Mouse (Mus musculus) limb, embryonic 15.5 days (tissue): ENCODE measurements around the gene Chrna10. TPM values are rescaled to one million over a fixed set of nuclear protein-coding genes. Genes with fewer than 3 reads are reported as not detected.
A peak's percentile ranks its signal among the peaks of the same experiment; 100 is the strongest.

Source experiments
- ATAC-seq: fragments of 200-750 bp; cut with Nextera tagmentation; 2 replicates; pipeline ENCODE4 v1.8.0; 2017; ENCODE audit warnings: low read depth, moderate TSS enrichment; ENCODE audit not compliant: insufficient number of reproducible peaks, low FRiP score, low TSS enrichment
- H3K27ac ChIP-seq: fragments of 300-500 bp; sonication (generic); 2 replicates; pipeline ENCODE4 v1.5.1; 2015; ENCODE audit warnings: moderate library complexity, mild to moderate bottlenecking, inconsistent platforms
- H3K27me3 ChIP-seq: fragments of 300-500 bp; sonication (generic); 2 replicates; pipeline ENCODE4 v1.6.1; 2015; ENCODE audit warnings: inconsistent platforms
- H3K36me3 ChIP-seq: fragments of 300-500 bp; sonication (generic); 2 replicates; pipeline ENCODE4 v1.6.1; 2015; ENCODE audit warnings: inconsistent platforms
- H3K4me1 ChIP-seq: fragments of 300-500 bp; sonication (generic); 2 replicates; pipeline ENCODE4 v1.6.1; 2015; ENCODE audit warnings: inconsistent platforms
- H3K4me2 ChIP-seq: fragments of 300-500 bp; sonication (generic); 2 replicates; pipeline ENCODE4 v1.6.1; 2015; ENCODE audit warnings: mild to moderate bottlenecking, inconsistent platforms
- H3K4me3 ChIP-seq: fragments of 300-500 bp; sonication (generic); 2 replicates; pipeline ENCODE4 v1.5.1; 2015; ENCODE audit warnings: mild to moderate bottlenecking, inconsistent platforms
- H3K9ac ChIP-seq: fragments of 300-500 bp; sonication (generic); 2 replicates; pipeline ENCODE4 v1.6.1; 2015; ENCODE audit warnings: inconsistent platforms
- H3K9me3 ChIP-seq: fragments of 300-500 bp; sonication (generic); 2 replicates; pipeline ENCODE4 v1.6.1; 2016; ENCODE audit warnings: inconsistent platforms
- WGBS: fragments of 180-500 bp; shearing (Covaris S2); methylation state at CpG from one replicate; pipeline ENCODE4 v1.1.7; 2015; 5-methylcytosine and 5-hydroxymethylcytosine counted together
- polyA plus RNA-seq: library from polyadenylated mRNA; unstranded; fragments of >200 nt; fragmentation: Nextera tagmentation; extraction: Ambion mirVana; gene quantifications from 2 replicates; pipeline ENCODE4 v1.2.1, GENCODE M21; 2015

The Chrna10 gene
- polyA plus RNA-seq, 1 experiment from 2014 or later = not detected

DNA sequence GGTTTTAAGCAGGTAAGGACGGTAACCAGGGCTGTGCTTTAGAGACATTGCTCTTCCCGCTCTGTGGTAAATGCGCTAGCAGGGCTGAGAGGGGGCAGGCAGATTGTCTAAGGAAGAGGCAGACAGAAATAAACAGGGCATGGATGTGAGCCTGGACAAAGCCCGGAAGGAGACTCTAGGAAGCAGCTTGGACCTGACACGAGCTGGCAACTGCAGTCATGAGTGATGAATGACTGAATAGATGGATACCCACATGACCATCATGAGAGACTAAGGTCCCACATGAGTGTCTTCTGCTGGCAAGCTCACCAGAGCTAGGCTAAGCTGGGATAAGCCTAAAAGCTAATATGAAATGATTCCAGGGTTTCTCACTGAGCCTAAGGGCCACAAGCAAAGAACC lies 12.5 kb downstream of the Chrna10 start:
- Histone ChIP-seq H3K4me2 (no peak overlapping the region), H3K4me1 (peaks cover 25% of the 10 kb centered on the region), H3K27ac (no peak overlapping the region), H3K27me3 (no peaks in the 10 kb centered on the region), H3K36me3 (no peaks in the 10 kb centered on the region), H3K9me3 (no peaks in the 10 kb centered on the region), H3K9ac (no peak overlapping the region), H3K4me3 (no peak overlapping the region)
- 70% methylated on average over 5 of the region's 5 CpGs for WGBS
- ATAC-seq = no peak

DNA sequence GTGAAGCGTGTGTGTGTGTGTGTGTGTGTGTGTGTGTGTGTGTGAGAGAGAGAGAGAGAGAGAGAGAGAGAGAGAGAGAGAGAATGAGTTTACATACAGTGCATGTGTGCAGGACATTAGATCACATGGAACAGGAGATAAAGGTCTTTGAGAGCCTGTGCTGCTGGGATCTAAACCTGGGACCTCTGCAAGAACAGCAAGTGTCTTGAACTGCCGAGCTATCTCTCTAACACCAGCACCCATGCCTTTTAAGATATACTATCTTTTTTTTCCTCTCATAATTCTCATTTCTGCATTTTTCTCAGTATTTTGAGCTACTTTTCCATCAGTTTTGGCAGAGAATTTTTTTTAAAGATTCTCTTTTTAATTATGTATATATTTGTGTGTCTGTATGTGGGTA lies 13.1 kb downstream of the Chrna10 start:
- WGBS = 72% methylated on average over 2 of the region's 2 CpGs
- H3K36me3 ChIP-seq = no peaks in the 10 kb centered on the region
- ATAC-seq = no peak
- H3K4me1 ChIP-seq = peaks cover 25% of the 10 kb centered on the region
- H3K9me3 ChIP-seq = no peaks in the 10 kb centered on the region
- H3K27me3 ChIP-seq = no peaks in the 10 kb centered on the region
- H3K4me3 ChIP-seq = no peak overlapping the region
- no peak overlapping the region for H3K4me2 ChIP-seq
- no peak overlapping the region for H3K27ac ChIP-seq
- no peak overlapping the region for H3K9ac ChIP-seq

DNA sequence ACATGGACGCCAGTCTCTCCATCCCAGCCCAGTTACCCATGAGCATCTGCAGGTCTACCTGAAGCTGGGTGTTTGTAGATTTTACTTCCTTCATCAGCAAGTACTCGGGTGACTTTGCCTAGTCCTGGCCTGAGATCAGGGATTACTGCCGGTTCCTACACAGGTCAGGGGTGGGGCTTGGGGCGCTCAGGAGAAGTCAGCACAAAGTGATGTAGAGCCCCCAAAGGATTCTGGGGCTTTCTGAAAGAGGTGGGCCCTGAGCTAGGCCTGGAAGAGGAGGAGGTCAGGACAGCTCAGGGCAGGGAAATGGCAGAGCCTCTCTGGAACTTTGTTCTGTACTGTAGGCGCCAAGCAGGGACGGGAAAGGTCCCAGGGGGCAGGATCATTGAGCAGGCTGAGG lies 13.9 kb downstream of the Chrna10 start:
- no peak overlapping the region for H3K27ac ChIP-seq
- H3K36me3 ChIP-seq = no peaks in the 10 kb centered on the region
- H3K4me2 ChIP-seq = no peak overlapping the region
- H3K4me1 ChIP-seq = peaks cover 22% of the 10 kb centered on the region
- WGBS = 44% methylated on average over 6 of the region's 6 CpGs
- no peaks in the 10 kb centered on the region for H3K9me3 ChIP-seq
- ATAC-seq = no peak
- H3K9ac ChIP-seq = no peak overlapping the region
- no peaks in the 10 kb centered on the region for H3K27me3 ChIP-seq
- H3K4me3 ChIP-seq = no peak overlapping the region

DNA sequence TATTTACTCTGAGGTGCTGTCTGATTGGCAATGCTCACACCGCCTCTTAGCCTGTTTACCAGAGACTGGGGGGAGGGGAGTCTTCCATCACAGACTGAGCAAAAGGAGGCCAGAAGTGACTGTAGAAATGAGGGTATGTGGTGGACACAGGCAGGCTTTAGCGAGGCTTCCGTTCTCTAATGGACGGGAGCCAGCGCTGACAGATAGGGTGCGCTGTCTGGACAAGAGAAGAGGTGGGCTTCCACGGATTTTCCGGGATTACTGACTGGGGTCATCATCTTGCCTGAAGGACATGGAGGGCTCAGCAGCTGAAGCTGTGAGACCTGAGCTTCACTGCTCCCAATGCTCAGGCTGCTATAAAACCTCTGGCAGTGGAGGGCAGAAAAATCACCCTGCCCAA lies 14.4 kb downstream of the Chrna10 start:
- Histone ChIP-seq H3K4me3 (no peak overlapping the region), H3K36me3 (no peaks in the 10 kb centered on the region), H3K4me1 (peaks cover 20% of the 10 kb centered on the region), H3K9me3 (no peaks in the 10 kb centered on the region), H3K9ac (no peak overlapping the region), H3K27ac (no peak overlapping the region), H3K27me3 (no peaks in the 10 kb centered on the region), H3K4me2 (no peak overlapping the region)
- no peak for ATAC-seq
- 46% methylated on average over 8 of the region's 8 CpGs for WGBS

DNA sequence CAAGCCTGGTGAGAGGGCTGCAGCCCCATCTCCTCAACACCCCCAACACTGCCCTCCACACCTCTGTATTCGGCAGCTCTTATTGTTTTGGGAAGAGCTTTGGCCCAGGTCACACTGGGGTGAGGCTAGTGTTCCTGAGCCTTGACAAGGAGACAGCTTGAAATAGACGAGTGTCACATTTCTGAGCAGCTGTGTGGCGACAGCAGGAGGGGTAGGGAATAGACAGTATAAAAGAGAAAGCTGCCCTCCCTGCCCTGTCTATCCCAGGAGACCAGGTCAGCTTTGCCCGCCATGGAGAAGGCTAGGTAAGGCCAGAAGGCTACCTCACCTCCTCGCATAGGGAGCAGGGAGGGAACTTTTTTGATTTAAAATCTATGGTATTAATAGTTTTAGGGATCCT lies 15.1 kb downstream of the Chrna10 start, which contains the start of gene Art1:
Art1 (plus strand) TSS at position 257 of the 400 bp plus-strand sequence.
- Histone ChIP-seq H3K4me1 (peaks cover 12% of the 10 kb centered on the region), H3K27ac (no peak within 1 kb of the TSS), H3K36me3 (no peaks in the 10 kb centered on the region), H3K4me3 (no peak within 1 kb of the TSS; the same call in 1 of the 2 replicates), H3K27me3 (no peaks in the 10 kb centered on the region), H3K9me3 (no peaks in the 10 kb centered on the region), H3K4me2 (0 out of 2 replicates have a peak within 1 kb of the TSS, but pooled peaks have one; percentile 48), H3K9ac (no peak within 1 kb of the TSS)
- ATAC-seq = no peak
- 55% methylated on average over 5 of the region's 5 CpGs for WGBS

DNA sequence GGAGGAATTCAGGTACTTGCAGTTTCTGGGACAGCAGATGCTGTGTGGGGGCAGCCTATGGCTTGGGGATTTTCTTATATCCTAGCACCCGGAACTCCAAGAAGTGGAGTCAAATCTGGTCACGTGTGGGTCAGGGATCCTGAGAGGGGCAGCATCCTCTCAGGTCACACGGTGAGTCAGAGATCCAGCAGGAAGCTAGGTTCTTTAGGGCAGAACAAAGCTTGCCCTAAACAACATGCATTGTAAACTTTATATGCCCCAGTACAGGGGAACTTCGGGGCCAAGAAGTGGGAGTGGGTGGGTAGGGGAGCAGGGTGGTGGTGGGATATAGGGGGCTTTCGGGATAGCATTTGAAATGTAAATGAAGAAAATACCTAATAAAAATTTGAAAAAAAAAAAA lies 15.8 kb downstream of the Chrna10 start:
- H3K27ac ChIP-seq = no peak overlapping the region

DNA sequence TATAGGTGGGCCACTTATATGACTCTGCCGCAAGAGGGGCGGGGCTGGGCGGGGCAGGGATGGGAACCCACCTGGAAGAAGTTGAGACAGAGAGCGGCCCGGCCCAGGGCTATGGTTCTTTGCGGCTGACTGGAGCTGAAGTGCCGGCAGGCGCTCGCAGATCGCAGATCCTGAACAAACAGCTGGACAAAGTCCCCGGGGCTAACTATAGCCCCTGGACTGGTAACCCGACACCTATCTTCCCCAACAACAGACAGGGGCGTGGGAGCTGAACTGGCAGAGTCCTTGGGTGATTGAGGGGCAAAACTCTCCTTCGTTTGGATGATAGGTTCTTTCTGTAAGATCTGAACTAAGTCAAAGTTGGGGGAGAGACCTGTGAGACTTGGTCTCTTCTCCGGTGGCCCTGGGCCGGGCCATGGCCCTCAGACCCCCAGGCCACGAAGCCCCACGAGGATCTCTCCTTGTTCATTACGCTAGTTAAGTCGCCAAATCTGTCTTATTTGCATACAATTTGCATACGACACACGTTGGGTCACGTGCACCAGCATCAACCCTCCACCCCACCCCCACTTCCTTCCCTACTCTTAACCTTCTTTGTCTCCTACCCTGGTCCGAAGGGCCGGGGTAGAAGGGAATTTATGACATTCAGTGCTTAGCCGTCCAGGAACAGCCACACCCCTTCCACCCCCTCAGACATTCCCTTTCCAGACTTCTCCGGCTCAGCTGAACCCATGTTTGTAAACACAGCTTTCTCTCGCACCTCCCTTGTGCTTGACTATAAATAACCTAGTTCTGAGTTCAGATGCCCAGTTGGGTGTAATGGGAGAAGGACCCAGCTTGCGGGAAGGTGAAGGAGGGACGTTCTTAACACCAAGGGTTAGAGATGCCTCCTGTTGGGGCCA lies 16.6 kb downstream of the Chrna10 start:
- no peak overlapping the region for H3K9ac ChIP-seq
- peak overlapping the region; percentile 48 for H3K4me2 ChIP-seq
- 4% methylated on average over 30 of the region's 30 CpGs for WGBS
- no peaks in the 10 kb centered on the region for H3K27me3 ChIP-seq
- H3K9me3 ChIP-seq = no peaks in the 10 kb centered on the region
- H3K36me3 ChIP-seq = no peaks in the 10 kb centered on the region
- peak overlapping the region; percentile 25 for H3K4me3 ChIP-seq
- ATAC-seq = 0 out of 2 replicates have a peak, but pooled peaks have one; percentile 35
- H3K27ac ChIP-seq = no peak overlapping the region
- H3K4me1 ChIP-seq = peaks cover 12% of the 10 kb centered on the region

More for the DNA sequence above, 15.8 kb downstream of the Chrna10 start:
- H3K4me3 ChIP-seq = no peak overlapping the region
- H3K27me3 ChIP-seq = no peaks in the 10 kb centered on the region
- no peaks in the 10 kb centered on the region for H3K36me3 ChIP-seq
- H3K4me1 ChIP-seq = peaks cover 12% of the 10 kb centered on the region
- no peak for ATAC-seq
- no peak overlapping the region for H3K4me2 ChIP-seq
- 58% methylated on average over 5 of the region's 5 CpGs for WGBS
- H3K9ac ChIP-seq = no peak overlapping the region
- no peaks in the 10 kb centered on the region for H3K9me3 ChIP-seq

DNA sequence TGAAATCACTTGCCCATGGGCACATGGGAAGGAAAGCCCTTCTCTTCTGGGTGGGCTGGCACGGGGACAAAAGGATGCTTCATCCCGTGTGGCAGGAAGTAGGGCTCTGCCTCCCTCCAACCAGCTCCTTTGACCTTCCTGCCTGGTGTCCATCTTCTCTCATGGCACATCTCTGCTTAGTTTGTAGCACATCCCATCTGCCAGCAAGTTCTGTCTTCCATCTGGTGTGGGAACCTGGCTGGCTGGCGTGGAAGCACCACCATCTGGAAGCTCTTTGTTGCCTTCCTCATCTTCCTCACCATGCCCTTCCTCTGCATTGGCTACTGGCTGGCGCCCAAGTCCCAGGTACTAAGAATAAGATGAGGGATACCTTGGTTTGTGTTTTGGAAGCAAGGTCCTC lies 29.3 kb downstream of the Chrna10 start:
- H3K27ac ChIP-seq = no peak overlapping the region
- H3K36me3 ChIP-seq = peaks cover 47% of the 10 kb centered on the region
- no peaks in the 10 kb centered on the region for H3K27me3 ChIP-seq
- H3K9ac ChIP-seq = no peak overlapping the region
- no peak for ATAC-seq
- no peaks in the 10 kb centered on the region for H3K4me1 ChIP-seq
- no peak overlapping the region for H3K4me3 ChIP-seq
- H3K9me3 ChIP-seq = no peaks in the 10 kb centered on the region
- 83% methylated on average over 4 of the region's 4 CpGs for WGBS
- H3K4me2 ChIP-seq = no peak overlapping the region

DNA sequence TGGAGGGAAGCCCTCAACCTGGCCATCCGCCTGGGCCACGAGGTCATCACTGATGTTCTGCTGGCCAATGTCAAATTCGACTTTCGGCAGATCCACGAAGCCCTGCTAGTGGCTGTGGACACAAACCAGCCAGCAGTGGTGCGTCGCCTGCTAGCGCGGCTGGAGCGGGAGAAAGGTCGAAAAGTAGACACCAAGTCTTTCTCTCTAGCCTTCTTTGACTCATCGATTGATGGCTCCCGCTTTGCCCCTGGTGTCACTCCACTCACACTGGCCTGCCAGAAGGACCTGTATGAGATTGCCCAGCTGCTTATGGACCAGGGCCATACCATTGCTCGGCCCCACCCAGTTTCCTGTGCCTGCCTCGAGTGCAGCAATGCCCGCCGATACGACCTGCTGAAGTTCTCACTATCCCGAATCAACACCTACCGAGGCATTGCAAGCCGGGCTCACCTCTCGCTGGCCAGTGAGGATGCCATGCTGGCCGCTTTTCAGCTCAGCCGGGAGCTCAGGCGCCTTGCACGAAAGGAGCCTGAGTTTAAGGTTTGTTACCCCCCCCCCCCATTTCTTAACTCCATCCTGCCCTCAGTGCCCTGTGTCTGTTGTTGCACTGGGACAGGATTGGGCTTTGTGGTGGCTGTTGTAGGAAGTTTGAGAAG lies 32.5 kb downstream of the Chrna10 start:
- H3K4me1 ChIP-seq = no peaks in the 10 kb centered on the region
- H3K4me2 ChIP-seq = no peak overlapping the region
- H3K4me3 ChIP-seq = no peak overlapping the region
- ATAC-seq = no peak
- no peak overlapping the region for H3K27ac ChIP-seq
- no peak overlapping the region for H3K9ac ChIP-seq
- H3K9me3 ChIP-seq = no peaks in the 10 kb centered on the region
- peaks cover 75% of the 10 kb centered on the region for H3K36me3 ChIP-seq
- 83% methylated on average over 26 of the region's 26 CpGs for WGBS
- H3K27me3 ChIP-seq = no peaks in the 10 kb centered on the region

DNA sequence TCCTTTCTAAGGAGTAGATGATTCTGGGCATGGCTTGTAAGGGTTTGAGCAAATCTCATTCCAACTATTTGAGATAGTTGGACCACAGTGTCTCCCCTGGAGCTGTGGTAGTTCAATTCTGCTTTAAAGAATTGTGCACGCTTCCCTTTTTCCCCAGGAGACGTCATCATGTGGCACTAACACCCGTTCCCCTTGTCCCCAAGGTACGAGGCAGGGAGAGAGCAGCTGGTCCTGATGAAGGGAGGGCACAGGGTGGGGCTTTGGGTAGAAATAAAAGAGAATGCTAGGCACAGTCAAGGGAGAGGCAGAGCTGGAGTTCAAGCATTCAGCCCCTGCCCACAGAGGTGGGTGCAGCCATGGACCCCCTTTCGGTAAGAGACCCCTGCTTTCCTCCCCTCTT lies 33.8 kb downstream of the Chrna10 start, which contains the start of gene Trpc2:
Trpc2 (plus strand) TSS at position 301 of the 400 bp plus-strand sequence.
- Histone ChIP-seq H3K4me2 (no peak within 1 kb of the TSS), H3K9ac (no peak within 1 kb of the TSS), H3K27me3 (no peaks in the 10 kb centered on the region), H3K36me3 (peaks cover 82% of the 10 kb centered on the region), H3K9me3 (no peaks in the 10 kb centered on the region), H3K4me1 (no peaks in the 10 kb centered on the region), H3K4me3 (no peak within 1 kb of the TSS), H3K27ac (no peak within 1 kb of the TSS)
- no peak for ATAC-seq
- 65% methylated on average over 5 of the region's 5 CpGs for WGBS

DNA sequence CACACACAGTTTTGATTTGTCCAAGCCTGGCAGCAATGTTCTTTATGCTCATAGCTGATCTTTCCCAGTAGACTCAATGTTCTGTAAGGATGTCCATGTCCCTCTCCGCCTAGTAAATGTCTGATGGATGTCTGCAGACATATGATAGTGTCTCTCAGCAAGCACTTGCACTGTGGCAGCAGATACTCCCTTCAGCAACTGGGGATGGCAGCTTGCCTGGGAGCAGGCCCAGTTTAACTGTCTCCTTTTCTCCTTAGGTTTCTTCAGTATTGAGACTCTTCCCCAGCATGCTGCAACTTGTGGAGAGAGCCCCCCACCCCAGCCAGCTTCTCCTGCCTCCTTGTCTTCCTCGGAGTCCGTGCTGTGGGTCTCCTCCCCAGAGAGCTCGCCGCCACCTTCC lies 34.8 kb downstream of the Chrna10 start:
- Histone ChIP-seq H3K4me2 (no peak overlapping the region), H3K4me1 (no peaks in the 10 kb centered on the region), H3K36me3 (peaks cover 89% of the 10 kb centered on the region), H3K4me3 (no peak overlapping the region), H3K9ac (no peak overlapping the region), H3K9me3 (no peaks in the 10 kb centered on the region), H3K27me3 (no peaks in the 10 kb centered on the region), H3K27ac (no peak overlapping the region)
- ATAC-seq = no peak
- WGBS = 94% methylated on average over 5 of the region's 5 CpGs

DNA sequence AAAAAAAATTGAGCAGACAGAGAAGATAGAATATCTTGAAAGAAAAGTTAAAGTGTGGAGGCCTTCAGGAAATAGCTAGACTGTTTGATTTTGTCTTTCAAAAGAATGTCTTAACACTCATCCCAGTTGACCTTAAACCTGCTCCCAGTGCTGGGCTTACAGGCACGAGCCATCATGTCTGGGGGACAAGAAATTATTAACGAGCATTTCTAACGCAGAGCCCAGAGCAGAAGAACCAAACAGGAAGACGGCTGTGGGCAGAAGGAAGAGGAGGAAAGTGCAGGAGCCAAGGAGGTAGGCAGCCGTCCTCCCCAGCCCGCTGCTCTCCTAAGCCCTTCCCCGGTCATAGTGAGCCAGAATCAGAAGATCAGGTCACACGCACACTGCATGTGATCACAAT lies 36.3 kb downstream of the Chrna10 start:
- peaks cover 90% of the 10 kb centered on the region for H3K36me3 ChIP-seq
- no peak overlapping the region for H3K27ac ChIP-seq
- no peaks in the 10 kb centered on the region for H3K9me3 ChIP-seq
- H3K4me2 ChIP-seq = no peak overlapping the region
- H3K27me3 ChIP-seq = no peaks in the 10 kb centered on the region
- 83% methylated on average over 8 of the region's 8 CpGs for WGBS
- no peaks in the 10 kb centered on the region for H3K4me1 ChIP-seq
- H3K4me3 ChIP-seq = no peak overlapping the region
- no peak for ATAC-seq
- H3K9ac ChIP-seq = no peak overlapping the region
